Mouse (Mus musculus): ENCODE data around the gene Cx3cl1.

Gene Cx3cl1

GRCm38 (mm10) chr8:94771941-94772670 lies at the start of gene Cx3cl1:
Gene Cx3cl1, plus strand, starts transcription at chr8:94772009.
- peak; percentile 90 for DNase-seq (ENCODE audit: low spot score)

GRCm38 (mm10) chr8:94725998-94726397 lies 45.8 kb upstream of the Cx3cl1 start:
- peak; percentile 38 for DNase-seq (ENCODE audit: low spot score)

GRCm38 (mm10) chr8:94729301-94729700 lies 42.5 kb upstream of the Cx3cl1 start:
- no peak for DNase-seq (ENCODE audit: low spot score)

- DNase-seq (ENCODE audit: low spot score): peak; percentile 23
Observed at GRCm38 (mm10) chr8:94733821-94734465, 37.9 kb upstream of the Cx3cl1 start.

GRCm38 (mm10) chr8:94734735-94735350 lies 37.0 kb upstream of the Cx3cl1 start:
- DNase-seq (ENCODE audit: low spot score): no peak

- DNase-seq (ENCODE audit: low spot score): peak; percentile 61
Observed at GRCm38 (mm10) chr8:94735426-94736094, 36.2 kb upstream of the Cx3cl1 start.

GRCm38 (mm10) chr8:94739829-94740228 lies 32.0 kb upstream of the Cx3cl1 start:
- DNase-seq (ENCODE audit: low spot score): no peak

- no peak for DNase-seq (ENCODE audit: low spot score)
Observed at GRCm38 (mm10) chr8:94740591-94740990, 31.2 kb upstream of the Cx3cl1 start.

- no peak for DNase-seq (ENCODE audit: low spot score)
Observed at GRCm38 (mm10) chr8:94741726-94742125, 30.1 kb upstream of the Cx3cl1 start.

GRCm38 (mm10) chr8:94744484-94744883 lies 27.3 kb upstream of the Cx3cl1 start:
- DNase-seq (ENCODE audit: low spot score): no peak

GRCm38 (mm10) chr8:94744972-94745371 lies 26.8 kb upstream of the Cx3cl1 start:
- no peak for DNase-seq (ENCODE audit: low spot score)

- DNase-seq (ENCODE audit: low spot score): no peak
Observed at GRCm38 (mm10) chr8:94745476-94746184, 26.2 kb upstream of the Cx3cl1 start, which contains the start of gene Ccl22. Gene Ccl22, plus strand, starts transcription at chr8:94745590.

GRCm38 (mm10) chr8:94746832-94747231 lies 25.0 kb upstream of the Cx3cl1 start:
- DNase-seq (ENCODE audit: low spot score): no peak

GRCm38 (mm10) chr8:94748363-94748762 lies 23.4 kb upstream of the Cx3cl1 start:
- no peak for DNase-seq (ENCODE audit: low spot score)

- no peak for DNase-seq (ENCODE audit: low spot score)
Observed at GRCm38 (mm10) chr8:94749942-94750341, 21.9 kb upstream of the Cx3cl1 start.

- DNase-seq (ENCODE audit: low spot score): no peak
Observed at GRCm38 (mm10) chr8:94751023-94751849, 20.6 kb upstream of the Cx3cl1 start.

- DNase-seq (ENCODE audit: low spot score): no peak
Observed at GRCm38 (mm10) chr8:94754006-94754405, 17.8 kb upstream of the Cx3cl1 start.

GRCm38 (mm10) chr8:94754486-94754885 lies 17.3 kb upstream of the Cx3cl1 start:
- DNase-seq (ENCODE audit: low spot score): no peak

- DNase-seq (ENCODE audit: low spot score): no peak
Observed at GRCm38 (mm10) chr8:94767035-94767434, 4.8 kb upstream of the Cx3cl1 start.

- DNase-seq (ENCODE audit: low spot score): peak; percentile 62
Observed at GRCm38 (mm10) chr8:94770945-94771344, 864 bp upstream of the Cx3cl1 start.

- no peak for DNase-seq (ENCODE audit: low spot score)
Observed at GRCm38 (mm10) chr8:94773048-94773447, 1.2 kb downstream of the Cx3cl1 start.

Measured in lung, postnatal 25 days (tissue).